Mouse (Mus musculus) cerebellum, adult 9-10 months (tissue): ENCODE measurements around the gene Cyp4x1.

Experiments
- DNase-seq: peaks from one replicate; pipeline ENCODE4 v3.0.0; 2022

The Cyp4x1 gene

DNA sequence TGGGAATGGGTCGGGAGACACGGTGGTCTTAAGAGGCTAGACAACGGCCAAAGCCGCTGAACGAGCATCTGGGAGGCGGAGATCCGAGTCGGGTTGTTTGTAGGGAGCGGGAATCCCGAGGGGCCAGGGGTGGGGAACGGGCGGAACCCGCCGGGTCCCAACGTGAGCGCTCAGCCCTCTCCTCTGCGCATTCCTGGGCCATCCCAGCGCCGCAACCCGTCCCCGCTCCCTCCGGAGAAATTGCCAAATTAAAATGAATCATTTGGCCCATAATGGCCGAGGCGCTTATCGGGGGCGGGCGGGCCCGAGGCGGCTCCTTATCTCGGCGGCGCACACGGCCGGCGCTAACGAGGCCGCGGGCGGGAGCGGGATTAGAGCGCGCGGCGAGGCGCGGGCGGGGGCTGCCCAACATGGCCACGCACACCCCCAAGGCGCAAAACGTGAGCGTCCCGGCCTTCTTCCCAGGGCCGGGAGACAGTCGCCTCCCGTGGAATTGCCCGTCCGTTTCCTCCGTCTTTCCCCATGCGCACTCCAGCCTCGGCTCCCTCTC lies 77.6 kb downstream of the Cyp4x1 start, which contains the start of gene Tal1:
Gene Tal1 (plus strand): TSS at position 56 of the 550 bp plus-strand sequence.
- no peak for DNase-seq
